Mouse (Mus musculus) liver, embryonic 15.5 days (tissue): ENCODE data around the gene Ctsz. TPM values are rescaled to one million over a fixed set of nuclear protein-coding genes. Genes with fewer than 3 reads are reported as not detected.
A peak's percentile ranks its signal among the peaks of the same experiment; 100 is the strongest.

Source experiments
- ATAC-seq: fragments of 200-750 bp; cut with Nextera tagmentation; 2 replicates; pipeline ENCODE4 v1.8.0; 2017; ENCODE audit warnings: moderate number of reproducible peaks, mild to moderate bottlenecking, moderate library complexity; ENCODE audit not compliant: insufficient read depth
- H3K27ac ChIP-seq: fragments of 300-500 bp; sonication (generic); replicated peaks from 2 replicates; pipeline ENCODE4 v1.5.1; 2015; ENCODE audit warnings: mild to moderate bottlenecking, inconsistent platforms
- H3K27me3 ChIP-seq: fragments of 300-500 bp; sonication (generic); 2 replicates; pipeline ENCODE4 v1.6.1; 2015; ENCODE audit warnings: mild to moderate bottlenecking, inconsistent platforms
- H3K36me3 ChIP-seq: fragments of 300-500 bp; sonication (generic); replicated peaks from 2 replicates; pipeline ENCODE4 v1.6.1; 2015; ENCODE audit warnings: moderate library complexity, mild to moderate bottlenecking, inconsistent platforms
- H3K4me1 ChIP-seq: fragments of 300-500 bp; sonication (generic); replicated peaks from 2 replicates; pipeline ENCODE4 v1.6.1; 2015; ENCODE audit warnings: inconsistent platforms
- H3K4me2 ChIP-seq: fragments of 300-500 bp; sonication (generic); 2 replicates; pipeline ENCODE4 v1.6.1; 2015; ENCODE audit warnings: moderate library complexity, mild to moderate bottlenecking, inconsistent platforms
- H3K4me3 ChIP-seq: fragments of 300-500 bp; sonication (generic); replicated peaks from 2 replicates; pipeline ENCODE4 v1.5.1; 2015; ENCODE audit warnings: mild to moderate bottlenecking, inconsistent platforms
- H3K9ac ChIP-seq: fragments of 300-500 bp; sonication (generic); 2 replicates; pipeline ENCODE4 v1.6.1; 2015; ENCODE audit warnings: moderate library complexity, mild to moderate bottlenecking, inconsistent platforms
- H3K9me3 ChIP-seq: fragments of 300-500 bp; sonication (generic); replicated peaks from 2 replicates; pipeline ENCODE4 v1.6.1; 2016; ENCODE audit warnings: inconsistent platforms
- WGBS: fragments of 180-500 bp; shearing (Covaris S2); methylation state at CpG from one replicate; pipeline ENCODE4 v1.1.7; 2015; ENCODE audit warnings: mixed read lengths; ENCODE audit not compliant: insufficient replicate concordance; 5-methylcytosine and 5-hydroxymethylcytosine counted together
- polyA plus RNA-seq: library from polyadenylated mRNA; unstranded; fragments of >200 nt; fragmentation: Nextera tagmentation; extraction: Ambion mirVana; gene quantifications from 2 replicates; pipeline ENCODE4 v1.2.1, GENCODE M21; 2015

Ctsz gene
- polyA plus RNA-seq, 1 experiment from 2014 or later = 122 TPM

GRCm38 (mm10) chr2:174424301-174425085 is 14.3 kb downstream of the Ctsz start:
- no peak overlapping the region for H3K4me3 ChIP-seq
- H3K4me2 ChIP-seq = no peak overlapping the region
- ATAC-seq = no peak
- WGBS = 86% methylated on average over 11 of the region's 11 CpGs
- H3K27ac ChIP-seq = no peak overlapping the region
- peaks cover 100% of the 10 kb centered on the region for H3K36me3 ChIP-seq
- no peaks in the 10 kb centered on the region for H3K9me3 ChIP-seq
- no peaks in the 10 kb centered on the region for H3K4me1 ChIP-seq
- H3K27me3 ChIP-seq = no peaks in the 10 kb centered on the region
- no peak overlapping the region for H3K9ac ChIP-seq

- H3K9me3 ChIP-seq = no peaks in the 10 kb centered on the region
- peaks cover 74% of the 10 kb centered on the region for H3K36me3 ChIP-seq
- ATAC-seq = no peak
- no peaks in the 10 kb centered on the region for H3K27me3 ChIP-seq
- H3K4me2 ChIP-seq = no peak overlapping the region
- H3K4me3 ChIP-seq = no peak overlapping the region
- H3K27ac ChIP-seq = no peak overlapping the region
- peaks cover 21% of the 10 kb centered on the region for H3K4me1 ChIP-seq
- 89% methylated on average over 6 of the region's 6 CpGs for WGBS
- H3K9ac ChIP-seq = no peak overlapping the region
Observed at GRCm38 (mm10) chr2:174421107-174421506, 17.7 kb downstream of the Ctsz start.

GRCm38 (mm10) chr2:174415731-174416310 is 23.0 kb downstream of the Ctsz start, which contains the start of gene Nelfcd:
Nelfcd (plus strand) TSS chr2:174415804.
- Histone ChIP-seq H3K9me3 (no peaks in the 10 kb centered on the region), H3K27me3 (no peaks in the 10 kb centered on the region; the same call in 1 of the 2 replicates), H3K4me2 (peak within 1 kb of the TSS; percentile 80), H3K36me3 (peaks cover 21% of the 10 kb centered on the region), H3K9ac (peak within 1 kb of the TSS; percentile 93), H3K4me1 (peaks cover 23% of the 10 kb centered on the region), H3K27ac (peak within 1 kb of the TSS; percentile 82), H3K4me3 (peak within 1 kb of the TSS; percentile 92)
- under 1% methylated on average over 40 of the region's 40 CpGs for WGBS
- peak; percentile 93 for ATAC-seq

- 31% methylated on average over 18 of the region's 18 CpGs for WGBS
Observed at GRCm38 (mm10) chr2:174415001-174415730, 23.7 kb downstream of the Ctsz start.

GRCm38 (mm10) chr2:174413127-174413526 is 25.7 kb downstream of the Ctsz start:
- H3K36me3 ChIP-seq = peaks cover 5% of the 10 kb centered on the region; the same call in 1 of the 2 replicates
- H3K9ac ChIP-seq = no peak overlapping the region
- 60% methylated on average over 7 of the region's 7 CpGs for WGBS
- no peaks in the 10 kb centered on the region for H3K9me3 ChIP-seq
- peaks cover 33% of the 10 kb centered on the region for H3K4me1 ChIP-seq
- no peak overlapping the region for H3K27ac ChIP-seq
- H3K4me2 ChIP-seq = no peak overlapping the region
- ATAC-seq = no peak
- no peak overlapping the region for H3K4me3 ChIP-seq
- H3K27me3 ChIP-seq = peaks cover 2% of the 10 kb centered on the region; the same call in 1 of the 2 replicates

More at GRCm38 (mm10) chr2:174415001-174415730, 23.7 kb downstream of the Ctsz start:
- peaks cover 14% of the 10 kb centered on the region for H3K36me3 ChIP-seq
- H3K9ac ChIP-seq = no peak overlapping the region
- no peaks in the 10 kb centered on the region; the same call in 1 of the 2 replicates for H3K27me3 ChIP-seq
- H3K27ac ChIP-seq = no peak overlapping the region
- H3K4me3 ChIP-seq = peak overlapping the region; percentile 92
- H3K4me1 ChIP-seq = peaks cover 27% of the 10 kb centered on the region
- H3K4me2 ChIP-seq = peak overlapping the region; percentile 80
- no peaks in the 10 kb centered on the region for H3K9me3 ChIP-seq
- ATAC-seq = no peak

- 39% methylated on average over 2 of the region's 2 CpGs for WGBS
- Histone ChIP-seq H3K9me3 (no peaks in the 10 kb centered on the region), H3K4me1 (peaks cover 11% of the 10 kb centered on the region), H3K9ac (no peak overlapping the region), H3K27me3 (peaks cover 8% of the 10 kb centered on the region; the same call in 1 of the 2 replicates), H3K27ac (no peak overlapping the region), H3K4me3 (no peak overlapping the region), H3K36me3 (no peaks in the 10 kb centered on the region), H3K4me2 (no peak overlapping the region)
- ATAC-seq = peak; percentile 57
Observed at GRCm38 (mm10) chr2:174410222-174410621, 28.6 kb downstream of the Ctsz start.

- no peak for ATAC-seq
Observed at GRCm38 (mm10) chr2:174400396-174400795, 38.4 kb downstream of the Ctsz start.

GRCm38 (mm10) chr2:174397881-174398280 is 41.0 kb downstream of the Ctsz start:
- no peak for ATAC-seq
- no peak overlapping the region for H3K4me3 ChIP-seq
- no peaks in the 10 kb centered on the region for H3K4me1 ChIP-seq
- H3K36me3 ChIP-seq = no peaks in the 10 kb centered on the region
- 70% methylated on average over 6 of the region's 6 CpGs for WGBS
- no peak overlapping the region for H3K4me2 ChIP-seq
- no peak overlapping the region for H3K9ac ChIP-seq
- H3K27me3 ChIP-seq = peaks cover 4% of the 10 kb centered on the region; the same call in 1 of the 2 replicates
- H3K9me3 ChIP-seq = no peaks in the 10 kb centered on the region
- H3K27ac ChIP-seq = no peak overlapping the region

More at GRCm38 (mm10) chr2:174400396-174400795, 38.4 kb downstream of the Ctsz start:
- WGBS = 66% methylated on average over 4 of the region's 4 CpGs
- Histone ChIP-seq H3K4me1 (no peaks in the 10 kb centered on the region), H3K9me3 (no peaks in the 10 kb centered on the region), H3K27me3 (no peaks in the 10 kb centered on the region; the same call in 1 of the 2 replicates), H3K27ac (no peak overlapping the region), H3K9ac (no peak overlapping the region), H3K4me2 (no peak overlapping the region), H3K4me3 (no peak overlapping the region), H3K36me3 (no peaks in the 10 kb centered on the region)

- 58% methylated on average over 1 of the region's 1 CpGs for WGBS
- Histone ChIP-seq H3K9ac (no peak overlapping the region), H3K27me3 (peaks cover 4% of the 10 kb centered on the region; the same call in 1 of the 2 replicates), H3K36me3 (no peaks in the 10 kb centered on the region), H3K27ac (no peak overlapping the region), H3K4me2 (no peak overlapping the region), H3K4me3 (no peak overlapping the region), H3K9me3 (no peaks in the 10 kb centered on the region), H3K4me1 (no peaks in the 10 kb centered on the region)
- ATAC-seq = no peak
Observed at GRCm38 (mm10) chr2:174397065-174397464, 41.8 kb downstream of the Ctsz start.

- H3K27me3 ChIP-seq = peaks cover 4% of the 10 kb centered on the region; the same call in 1 of the 2 replicates
- H3K9ac ChIP-seq = no peak overlapping the region
- WGBS = 76% methylated on average over 10 of the region's 10 CpGs
- no peaks in the 10 kb centered on the region for H3K36me3 ChIP-seq
- H3K4me1 ChIP-seq = no peaks in the 10 kb centered on the region
- no peak overlapping the region for H3K27ac ChIP-seq
- H3K4me2 ChIP-seq = no peak overlapping the region
- H3K4me3 ChIP-seq = no peak overlapping the region
- ATAC-seq = no peak
- no peaks in the 10 kb centered on the region for H3K9me3 ChIP-seq
Observed at GRCm38 (mm10) chr2:174396643-174397042, 42.2 kb downstream of the Ctsz start.

GRCm38 (mm10) chr2:174393383-174393782 is 45.5 kb downstream of the Ctsz start:
- Histone ChIP-seq H3K4me1 (no peaks in the 10 kb centered on the region), H3K4me3 (no peak overlapping the region), H3K4me2 (no peak overlapping the region), H3K27me3 (0 out of 2 replicates have a peak, but pooled peaks cover 4% of the 10 kb centered on the region), H3K36me3 (no peaks in the 10 kb centered on the region), H3K27ac (no peak overlapping the region), H3K9me3 (no peaks in the 10 kb centered on the region), H3K9ac (no peak overlapping the region)
- no peak for ATAC-seq
- WGBS = 38% methylated on average over 5 of the region's 5 CpGs
